Mouse (Mus musculus): Measurements from ENCODE around the gene Gbp4. TPM values are rescaled to one million over a fixed set of nuclear protein-coding genes. Genes with fewer than 3 reads are reported as not detected.

Gbp4 gene
- polyA plus RNA-seq (2015; fragmentation: Illumina TruSeq; extraction: RNeasy Lipid Tissue Mini Kit (QIAGEN cat#74804); ENCODE audit: insufficient read depth, low read depth, low replicate concordance) = 9.6 TPM

DNA sequence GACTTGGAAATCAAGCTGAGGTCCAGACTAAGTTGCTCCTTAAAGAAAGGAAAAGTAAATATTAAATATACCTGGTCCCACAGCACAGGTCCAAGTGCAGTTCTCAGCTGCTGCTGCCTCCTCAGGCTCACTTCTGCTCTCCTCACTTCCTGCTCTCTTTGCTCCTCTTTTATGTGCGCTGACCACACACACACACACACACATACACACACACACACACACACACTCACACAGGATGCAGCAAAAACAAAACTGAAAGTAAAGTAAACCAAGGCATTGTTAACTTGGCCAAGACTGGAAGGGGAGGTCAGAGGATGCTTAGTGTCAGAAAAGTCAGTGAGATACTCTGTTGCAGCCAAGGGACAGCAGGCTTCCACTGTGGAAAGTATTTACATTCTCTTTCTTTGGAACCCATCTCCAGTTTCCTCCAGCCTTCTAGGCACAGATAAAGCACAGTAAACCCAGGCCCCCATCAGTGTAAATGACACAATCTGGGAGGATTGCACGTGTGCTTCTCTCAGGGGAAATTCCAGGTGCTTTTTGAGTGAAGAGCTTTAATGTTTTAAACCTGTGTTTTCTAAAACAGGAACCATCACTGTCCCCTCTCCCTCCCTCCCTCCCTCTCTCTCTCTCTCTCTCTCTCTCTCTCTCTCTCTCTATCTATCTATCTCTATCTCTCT is at the start of gene Gbp4, which contains the start of the genes Gbp9 and Gbp8:
Gbp4 (minus strand) TSS at position 178 of the 680 bp plus-strand sequence.
Gbp9 (minus strand) TSS at position 131 of the 680 bp plus-strand sequence.
Gbp8 (minus strand) TSS at position 132 of the 680 bp plus-strand sequence.

Other genes with a start within 250 kb of the Gbp4 start
- gene Abcg3, start 156.9 kb downstream of the Gbp4 start, polyA plus RNA-seq (2015; fragmentation: Illumina TruSeq; extraction: RNeasy Lipid Tissue Mini Kit (QIAGEN cat#74804); ENCODE audit: insufficient read depth, low read depth, low replicate concordance) = 0.35 TPM
- 6.9 TPM for gene Gbp9, start within 50 bp of the Gbp4 start, polyA plus RNA-seq (2015; fragmentation: Illumina TruSeq; extraction: RNeasy Lipid Tissue Mini Kit (QIAGEN cat#74804); ENCODE audit: insufficient read depth, low read depth, low replicate concordance)
- 0.92 TPM for gene Gbp8, start within 50 bp of the Gbp4 start, polyA plus RNA-seq (2015; fragmentation: Illumina TruSeq; extraction: RNeasy Lipid Tissue Mini Kit (QIAGEN cat#74804); ENCODE audit: insufficient read depth, low read depth, low replicate concordance)
- not detected for gene Gbp10, start 99.9 kb upstream of the Gbp4 start, polyA plus RNA-seq (2015; fragmentation: Illumina TruSeq; extraction: RNeasy Lipid Tissue Mini Kit (QIAGEN cat#74804); ENCODE audit: insufficient read depth, low read depth, low replicate concordance)
- 1.0 TPM for gene Gm43302, start 154.1 kb upstream of the Gbp4 start, polyA plus RNA-seq (2015; fragmentation: Illumina TruSeq; extraction: RNeasy Lipid Tissue Mini Kit (QIAGEN cat#74804); ENCODE audit: insufficient read depth, low read depth, low replicate concordance)
- 5.0 TPM for gene Gbp6, start 154.1 kb upstream of the Gbp4 start, polyA plus RNA-seq (2015; fragmentation: Illumina TruSeq; extraction: RNeasy Lipid Tissue Mini Kit (QIAGEN cat#74804); ENCODE audit: insufficient read depth, low read depth, low replicate concordance)

Data from pancreas, adult 10 weeks (tissue).